Mouse (Mus musculus) stomach, postnatal 0 days (tissue): Measurements from ENCODE around the gene Serpinb9c.

Source experiments
- CTCF ChIP-seq: IDR thresholded peaks from 2 replicates; pipeline ENCODE4 v1.5.1; 2016; ENCODE audit warnings: antibody characterized with exemption, low read depth, mild to moderate bottlenecking, moderate library complexity
- EP300 ChIP-seq: optimal IDR thresholded peaks from 2 replicates; pipeline ENCODE3; 2016; ENCODE audit warnings: antibody characterized with exemption

DNA sequence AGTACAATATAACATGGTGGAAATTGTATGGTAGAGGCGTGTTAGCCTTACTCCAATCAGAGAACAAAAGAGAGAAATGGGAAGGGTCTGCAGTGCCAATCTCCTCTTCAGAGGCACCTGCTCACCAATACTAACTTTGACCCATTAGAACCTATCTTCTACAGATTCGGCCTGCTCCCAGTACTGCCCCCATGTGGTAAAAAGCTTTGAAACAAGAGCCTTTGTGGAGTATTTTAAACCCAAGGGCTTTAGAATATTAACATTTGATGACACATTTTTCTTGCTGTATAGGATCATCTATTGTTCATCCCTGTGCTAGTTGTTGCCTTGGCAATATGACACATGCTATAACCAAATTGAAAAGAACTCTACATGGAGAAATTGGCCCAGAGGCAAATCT, 40.2 kb upstream of the Serpinb9c start:
- TF ChIP-seq EP300 = no peak
- TF ChIP-seq CTCF = peak; percentile 39
